Mouse (Mus musculus): ENCODE measurements around the gene D16Ertd472e. TPM values are rescaled to one million over a fixed set of nuclear protein-coding genes. Genes with fewer than 3 reads are reported as not detected.
"Not testable (repeated sequence)": the region's sequence is repeated elsewhere in the genome, so short reads cannot be mapped to it uniquely, and the experiment has no call there.

D16Ertd472e gene
- polyA plus RNA-seq, 1 experiment from 2014 or later = 3.4 TPM

- H3K36me3 ChIP-seq (ENCODE audit: control insufficient read depth, insufficient read depth) = no peaks in the 10 kb centered on the region
- no peak overlapping the region for H3K4me2 ChIP-seq (ENCODE audit: low read depth, low read length)
- H3K9ac ChIP-seq (ENCODE audit: low read depth, low read length) = no peak overlapping the region
- ATAC-seq (ENCODE audit: low read depth) = no peak
- H3K9me3 ChIP-seq (replicated peaks; ENCODE audit: control insufficient read depth, low read length) = no peaks in the 10 kb centered on the region
- H3K4me1 ChIP-seq (ENCODE audit: control insufficient read depth, low read depth, low read length) = no peaks in the 10 kb centered on the region
- H3K27ac ChIP-seq (ENCODE audit: low read length) = no peak overlapping the region
- H3K27me3 ChIP-seq (ENCODE audit: control insufficient read depth, insufficient read depth, low read depth, low read length) = no peaks in the 10 kb centered on the region
- no peak overlapping the region for H3K4me3 ChIP-seq (ENCODE audit: low read depth, low read length)
- 26% methylated on average over 6 of the region's 6 CpGs for WGBS (ENCODE audit: insufficient replicate concordance)
Observed at GRCm38 (mm10) chr16:78531957-78532605, 44.4 kb downstream of the D16Ertd472e start.

GRCm38 (mm10) chr16:78522974-78523373 is 53.5 kb downstream of the D16Ertd472e start:
- H3K27ac ChIP-seq (ENCODE audit: low read length) = no peak overlapping the region
- no peaks in the 10 kb centered on the region for H3K4me1 ChIP-seq (ENCODE audit: control insufficient read depth, low read depth, low read length)
- WGBS (ENCODE audit: insufficient replicate concordance) = 39% methylated on average over 4 of the region's 4 CpGs
- H3K9me3 ChIP-seq (replicated peaks; ENCODE audit: control insufficient read depth, low read length) = no peaks in the 10 kb centered on the region
- no peak overlapping the region for H3K9ac ChIP-seq (ENCODE audit: low read depth, low read length)
- ATAC-seq (ENCODE audit: low read depth) = no peak
- no peaks in the 10 kb centered on the region for H3K27me3 ChIP-seq (ENCODE audit: control insufficient read depth, insufficient read depth, low read depth, low read length)
- H3K4me2 ChIP-seq (ENCODE audit: low read depth, low read length) = no peak overlapping the region
- H3K36me3 ChIP-seq (ENCODE audit: control insufficient read depth, insufficient read depth) = no peaks in the 10 kb centered on the region
- H3K4me3 ChIP-seq (ENCODE audit: low read depth, low read length) = no peak overlapping the region

- no peak for ATAC-seq (ENCODE audit: low read depth)
- 39% methylated on average over 7 of the region's 7 CpGs for WGBS (ENCODE audit: insufficient replicate concordance)
Observed at GRCm38 (mm10) chr16:78518697-78519096, 57.8 kb downstream of the D16Ertd472e start.

GRCm38 (mm10) chr16:78517171-78517570 is 59.3 kb downstream of the D16Ertd472e start:
- Histone ChIP-seq H3K4me3 (ENCODE audit: low read depth, low read length) (no peak overlapping the region), H3K9ac (ENCODE audit: low read depth, low read length) (no peak overlapping the region), H3K9me3 (replicated peaks; ENCODE audit: control insufficient read depth, low read length) (no peaks in the 10 kb centered on the region), H3K36me3 (ENCODE audit: control insufficient read depth, insufficient read depth) (no peaks in the 10 kb centered on the region), H3K27me3 (ENCODE audit: control insufficient read depth, insufficient read depth, low read depth, low read length) (no peaks in the 10 kb centered on the region), H3K4me1 (ENCODE audit: control insufficient read depth, low read depth, low read length) (no peaks in the 10 kb centered on the region), H3K27ac (ENCODE audit: low read length) (no peak overlapping the region), H3K4me2 (ENCODE audit: low read depth, low read length) (no peak overlapping the region)
- 50% methylated on average over 2 of the region's 2 CpGs for WGBS (ENCODE audit: insufficient replicate concordance)
- ATAC-seq (ENCODE audit: low read depth) = no peak

More at GRCm38 (mm10) chr16:78518697-78519096, 57.8 kb downstream of the D16Ertd472e start:
- Histone ChIP-seq H3K9ac (ENCODE audit: low read depth, low read length) (no peak overlapping the region), H3K4me2 (ENCODE audit: low read depth, low read length) (no peak overlapping the region), H3K4me3 (ENCODE audit: low read depth, low read length) (no peak overlapping the region), H3K27ac (ENCODE audit: low read length) (no peak overlapping the region), H3K9me3 (replicated peaks; ENCODE audit: control insufficient read depth, low read length) (no peaks in the 10 kb centered on the region), H3K36me3 (ENCODE audit: control insufficient read depth, insufficient read depth) (no peaks in the 10 kb centered on the region), H3K27me3 (ENCODE audit: control insufficient read depth, insufficient read depth, low read depth, low read length) (no peaks in the 10 kb centered on the region), H3K4me1 (ENCODE audit: control insufficient read depth, low read depth, low read length) (no peaks in the 10 kb centered on the region)

- Histone ChIP-seq H3K4me3 (ENCODE audit: low read depth, low read length) (no peak overlapping the region), H3K9me3 (replicated peaks; ENCODE audit: control insufficient read depth, low read length) (no peaks in the 10 kb centered on the region), H3K36me3 (ENCODE audit: control insufficient read depth, insufficient read depth) (no peaks in the 10 kb centered on the region), H3K9ac (ENCODE audit: low read depth, low read length) (no peak overlapping the region), H3K4me2 (ENCODE audit: low read depth, low read length) (no peak overlapping the region), H3K27me3 (ENCODE audit: control insufficient read depth, insufficient read depth, low read depth, low read length) (no peaks in the 10 kb centered on the region), H3K4me1 (ENCODE audit: control insufficient read depth, low read depth, low read length) (no peaks in the 10 kb centered on the region), H3K27ac (ENCODE audit: low read length) (no peak overlapping the region)
- WGBS (ENCODE audit: insufficient replicate concordance) = 51% methylated on average over 8 of the region's 8 CpGs
- ATAC-seq (ENCODE audit: low read depth) = no peak
Observed at GRCm38 (mm10) chr16:78511526-78511925, 65.0 kb downstream of the D16Ertd472e start.

- Histone ChIP-seq H3K4me3 (ENCODE audit: low read depth, low read length) (no peak overlapping the region), H3K9me3 (replicated peaks; ENCODE audit: control insufficient read depth, low read length) (no peaks in the 10 kb centered on the region), H3K27me3 (ENCODE audit: control insufficient read depth, insufficient read depth, low read depth, low read length) (no peaks in the 10 kb centered on the region), H3K9ac (ENCODE audit: low read depth, low read length) (no peak overlapping the region), H3K4me2 (ENCODE audit: low read depth, low read length) (no peak overlapping the region), H3K27ac (ENCODE audit: low read length) (no peak overlapping the region), H3K4me1 (ENCODE audit: control insufficient read depth, low read depth, low read length) (no peaks in the 10 kb centered on the region), H3K36me3 (ENCODE audit: control insufficient read depth, insufficient read depth) (no peaks in the 10 kb centered on the region)
- no peak for ATAC-seq (ENCODE audit: low read depth)
- WGBS (ENCODE audit: insufficient replicate concordance) = 59% methylated on average over 9 of the region's 9 CpGs
Observed at GRCm38 (mm10) chr16:78502492-78502891, 74.0 kb downstream of the D16Ertd472e start.

GRCm38 (mm10) chr16:78492696-78493095 is 83.8 kb downstream of the D16Ertd472e start:
- H3K9ac ChIP-seq (ENCODE audit: low read depth, low read length); ATAC-seq (ENCODE audit: low read depth); H3K36me3 ChIP-seq (ENCODE audit: control insufficient read depth, insufficient read depth); H3K9me3 ChIP-seq (replicated peaks; ENCODE audit: control insufficient read depth, low read length); H3K4me1 ChIP-seq (ENCODE audit: control insufficient read depth, low read depth, low read length); H3K27me3 ChIP-seq (ENCODE audit: control insufficient read depth, insufficient read depth, low read depth, low read length); H3K4me2 ChIP-seq (ENCODE audit: low read depth, low read length); H3K4me3 ChIP-seq (ENCODE audit: low read depth, low read length); H3K27ac ChIP-seq (ENCODE audit: low read length): not testable (repeated sequence)
- WGBS (ENCODE audit: insufficient replicate concordance) = 88% methylated on average over 10 of the region's 12 CpGs

- no peaks in the 10 kb centered on the region; the same call in 1 of the 2 replicates for H3K4me1 ChIP-seq (ENCODE audit: control insufficient read depth, low read depth, low read length)
- H3K9ac ChIP-seq (ENCODE audit: low read depth, low read length) = no peak overlapping the region
- no peak overlapping the region for H3K4me3 ChIP-seq (ENCODE audit: low read depth, low read length)
- H3K9me3 ChIP-seq (replicated peaks; ENCODE audit: control insufficient read depth, low read length) = no peaks in the 10 kb centered on the region
- no peaks in the 10 kb centered on the region for H3K36me3 ChIP-seq (ENCODE audit: control insufficient read depth, insufficient read depth)
- no peak overlapping the region for H3K27ac ChIP-seq (ENCODE audit: low read length)
- WGBS (ENCODE audit: insufficient replicate concordance) = 45% methylated on average over 5 of the region's 5 CpGs
- no peaks in the 10 kb centered on the region for H3K27me3 ChIP-seq (ENCODE audit: control insufficient read depth, insufficient read depth, low read depth, low read length)
- H3K4me2 ChIP-seq (ENCODE audit: low read depth, low read length) = peak overlapping the region; percentile 45; the same call in 1 of the 2 replicates
- no peak for ATAC-seq (ENCODE audit: low read depth)
Observed at GRCm38 (mm10) chr16:78490779-78491178, 85.7 kb downstream of the D16Ertd472e start.

Data from liver, embryonic 16.5 days (tissue).